Mouse (Mus musculus): ENCODE measurements around the gene Sertad3. TPM values are rescaled to one million over a fixed set of nuclear protein-coding genes. Genes with fewer than 3 reads are reported as not detected.

Gene Sertad3
- total and polyA plus RNA-seq, 2 experiments from 2014 or later = 5.0 to 8.4 TPM

GRCm38 (mm10) chr7:27460477-27460876 lies 13.1 kb upstream of the Sertad3 start:
- Histone ChIP-seq H3K9me3 (ENCODE audit: low read length) (no peaks in the 10 kb centered on the region), H3K27me3 (ENCODE audit: insufficient read depth, low read length) (no peaks in the 10 kb centered on the region), H3K4me3 (ENCODE audit: low read length) (no peak overlapping the region), H3K4me2 (ENCODE audit: low read depth, low read length) (no peak overlapping the region), H3K9ac (replicated peaks; ENCODE audit: low read length) (no peak overlapping the region), H3K36me3 (ENCODE audit: insufficient read depth, low read length) (no peaks in the 10 kb centered on the region), H3K27ac (no peak overlapping the region), H3K4me1 (ENCODE audit: insufficient read depth, low read length) (no peaks in the 10 kb centered on the region)
- ATAC-seq (no peak), DNase-seq (ENCODE audit: low spot score) (no peak)
- WGBS = 84% methylated on average over 6 of the region's 6 CpGs
- TF ChIP-seq CTCF (IDR thresholded peaks at IDR 0.05; ENCODE audit: low read depth) = no peak

DNA sequence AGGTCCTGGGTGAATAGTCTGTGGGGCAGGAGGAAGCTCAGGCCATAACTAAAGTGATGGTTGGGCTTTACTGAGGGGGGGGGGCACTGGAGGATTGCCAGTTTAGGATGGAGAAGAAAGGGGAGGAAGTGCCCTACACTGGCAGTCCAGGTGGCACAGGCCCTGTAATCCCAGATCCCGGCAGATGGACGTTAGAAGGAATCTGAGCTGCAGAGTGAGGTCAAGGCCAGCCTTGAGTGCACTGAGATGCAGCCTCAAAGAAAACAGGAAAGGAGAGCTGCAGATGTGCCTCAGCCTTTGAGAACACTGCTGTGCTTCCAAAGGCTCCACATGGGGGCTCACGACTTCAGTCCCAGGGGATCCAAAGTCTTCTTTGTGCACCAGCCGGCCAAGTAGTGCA lies 5.9 kb upstream of the Sertad3 start:
- no peaks in the 10 kb centered on the region for H3K36me3 ChIP-seq (ENCODE audit: insufficient read depth, low read length)
- DNase-seq (ENCODE audit: low spot score) = peak; percentile 21
- TF ChIP-seq CTCF (IDR thresholded peaks at IDR 0.05; ENCODE audit: low read depth) = no peak
- no peak overlapping the region for H3K9ac ChIP-seq (replicated peaks; ENCODE audit: low read length)
- H3K27me3 ChIP-seq (ENCODE audit: insufficient read depth, low read length) = no peaks in the 10 kb centered on the region
- WGBS = 32% methylated on average over 4 of the region's 4 CpGs
- no peak for ATAC-seq
- no peaks in the 10 kb centered on the region for H3K4me1 ChIP-seq (ENCODE audit: insufficient read depth, low read length)
- H3K9me3 ChIP-seq (ENCODE audit: low read length) = no peaks in the 10 kb centered on the region
- no peak overlapping the region for H3K4me2 ChIP-seq (ENCODE audit: low read depth, low read length)
- H3K27ac ChIP-seq = no peak overlapping the region
- no peak overlapping the region for H3K4me3 ChIP-seq (ENCODE audit: low read length)

DNA sequence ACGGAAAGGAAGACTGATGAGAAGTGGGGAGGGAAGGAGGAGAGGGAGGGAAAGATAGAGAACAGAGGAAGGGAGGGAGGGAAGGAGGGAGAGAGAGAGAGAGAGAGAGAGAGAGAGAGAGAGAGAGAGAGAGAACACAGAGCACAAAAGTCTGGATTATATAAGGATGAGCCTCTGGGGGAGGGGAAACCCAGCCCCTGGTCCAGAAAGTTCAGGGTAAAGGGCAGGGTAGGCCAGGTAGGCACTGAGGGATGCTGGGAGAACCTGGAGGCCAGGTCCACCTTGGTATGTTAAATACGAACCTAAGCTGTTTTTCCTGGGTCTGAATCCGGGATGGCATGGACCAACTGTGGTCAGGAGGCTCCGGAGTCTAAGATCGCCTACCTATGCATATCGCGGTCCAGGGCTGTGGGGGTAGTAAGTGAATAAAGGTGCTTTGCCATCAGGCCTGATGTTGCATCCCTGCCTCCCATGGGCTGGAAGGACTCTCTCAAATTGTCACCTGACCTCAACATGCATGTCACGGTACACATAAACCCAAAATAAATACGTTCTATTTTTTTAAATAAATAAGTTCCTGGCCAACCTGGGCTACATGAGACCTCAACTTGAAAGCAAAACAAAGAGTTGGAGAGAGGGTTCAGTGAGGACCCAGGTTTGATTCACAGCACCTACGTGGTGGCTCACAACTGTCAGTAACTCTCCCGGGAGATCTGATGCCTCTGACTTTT lies 2.0 kb upstream of the Sertad3 start:
- 93% methylated on average over 11 of the region's 11 CpGs for WGBS
- Histone ChIP-seq H3K4me1 (ENCODE audit: insufficient read depth, low read length) (no peaks in the 10 kb centered on the region), H3K4me3 (ENCODE audit: low read length) (no peak overlapping the region), H3K27ac (no peak overlapping the region), H3K36me3 (ENCODE audit: insufficient read depth, low read length) (peaks cover 3% of the 10 kb centered on the region; the same call in 1 of the 2 replicates), H3K4me2 (ENCODE audit: low read depth, low read length) (no peak overlapping the region), H3K9me3 (ENCODE audit: low read length) (no peaks in the 10 kb centered on the region), H3K9ac (replicated peaks; ENCODE audit: low read length) (no peak overlapping the region), H3K27me3 (ENCODE audit: insufficient read depth, low read length) (no peaks in the 10 kb centered on the region)
- no peak for TF ChIP-seq CTCF (IDR thresholded peaks at IDR 0.05; ENCODE audit: low read depth)
- DNase-seq (ENCODE audit: low spot score) = no peak
- no peak for ATAC-seq

GRCm38 (mm10) chr7:27472596-27472995 lies 972 bp upstream of the Sertad3 start:
- H3K4me3 ChIP-seq (ENCODE audit: low read length) = peak overlapping the region; percentile 49
- peak overlapping the region; percentile 28; the same call in 1 of the 2 replicates for H3K9ac ChIP-seq (replicated peaks; ENCODE audit: low read length)
- ATAC-seq (no peak), DNase-seq (ENCODE audit: low spot score) (no peak)
- no peaks in the 10 kb centered on the region for H3K27me3 ChIP-seq (ENCODE audit: insufficient read depth, low read length)
- H3K9me3 ChIP-seq (ENCODE audit: low read length) = no peaks in the 10 kb centered on the region
- peak overlapping the region; percentile 85 for H3K27ac ChIP-seq
- H3K4me2 ChIP-seq (ENCODE audit: low read depth, low read length) = peak overlapping the region; percentile 63
- H3K4me1 ChIP-seq (ENCODE audit: insufficient read depth, low read length) = no peaks in the 10 kb centered on the region
- H3K36me3 ChIP-seq (ENCODE audit: insufficient read depth, low read length) = peaks cover 7% of the 10 kb centered on the region; the same call in 1 of the 2 replicates
- 38% methylated on average over 7 of the region's 7 CpGs for WGBS
- TF ChIP-seq CTCF (IDR thresholded peaks at IDR 0.05; ENCODE audit: low read depth) = no peak

- H3K4me1 ChIP-seq (ENCODE audit: insufficient read depth, low read length) = no peaks in the 10 kb centered on the region
- peak overlapping the region; percentile 63 for H3K4me2 ChIP-seq (ENCODE audit: low read depth, low read length)
- ATAC-seq (no peak), DNase-seq (ENCODE audit: low spot score) (no peak)
- H3K9ac ChIP-seq (replicated peaks; ENCODE audit: low read length) = peak overlapping the region; percentile 59
- H3K9me3 ChIP-seq (ENCODE audit: low read length) = no peaks in the 10 kb centered on the region
- peak overlapping the region; percentile 85 for H3K27ac ChIP-seq
- peaks cover 7% of the 10 kb centered on the region; the same call in 1 of the 2 replicates for H3K36me3 ChIP-seq (ENCODE audit: insufficient read depth, low read length)
- no peaks in the 10 kb centered on the region for H3K27me3 ChIP-seq (ENCODE audit: insufficient read depth, low read length)
- peak overlapping the region; percentile 49 for H3K4me3 ChIP-seq (ENCODE audit: low read length)
- WGBS = under 1% methylated on average over 34 of the region's 34 CpGs
- TF ChIP-seq CTCF (IDR thresholded peaks at IDR 0.05; ENCODE audit: low read depth) = no peak
Observed at GRCm38 (mm10) chr7:27473835-27474489, 394 bp downstream of the Sertad3 start.

- H3K36me3 ChIP-seq (ENCODE audit: insufficient read depth, low read length) = peaks cover 7% of the 10 kb centered on the region; the same call in 1 of the 2 replicates
- peak overlapping the region; percentile 63 for H3K4me2 ChIP-seq (ENCODE audit: low read depth, low read length)
- peak; percentile 73 for TF ChIP-seq CTCF (IDR thresholded peaks at IDR 0.05; ENCODE audit: low read depth)
- peak; percentile 92 for ATAC-seq
- H3K27ac ChIP-seq = peak overlapping the region; percentile 85; the same call in 1 of the 2 replicates
- no peaks in the 10 kb centered on the region for H3K27me3 ChIP-seq (ENCODE audit: insufficient read depth, low read length)
- peak overlapping the region; percentile 59; the same call in 1 of the 2 replicates for H3K9ac ChIP-seq (replicated peaks; ENCODE audit: low read length)
- H3K4me3 ChIP-seq (ENCODE audit: low read length) = peak overlapping the region; percentile 49
- under 1% methylated on average over 23 of the region's 23 CpGs for WGBS
- no peaks in the 10 kb centered on the region for H3K9me3 ChIP-seq (ENCODE audit: low read length)
- H3K4me1 ChIP-seq (ENCODE audit: insufficient read depth, low read length) = no peaks in the 10 kb centered on the region
- DNase-seq (ENCODE audit: low spot score) = peak; percentile 99
Observed at GRCm38 (mm10) chr7:27474490-27474954, 954 bp downstream of the Sertad3 start.

Measured in hindbrain, postnatal 0 days (tissue).